Mouse (Mus musculus) midbrain, postnatal 0 days (tissue): Measurements from ENCODE around the gene Mgst3. TPM values are rescaled to one million over a fixed set of nuclear protein-coding genes. Genes with fewer than 3 reads are reported as not detected.

ENCODE experiments used
- ATAC-seq: fragments of 200-750 bp; cut with Nextera tagmentation; 2 replicates; pipeline ENCODE4 v1.8.0; 2017; ENCODE audit warnings: moderate number of reproducible peaks, mild to moderate bottlenecking, moderate TSS enrichment, moderate library complexity; ENCODE audit not compliant: low FRiP score
- DNase-seq: peaks from one replicate; pipeline ENCODE4 v3.0.0-alpha.2; 2015; ENCODE audit warnings: low spot score
- H3K27ac ChIP-seq: fragments of 300-500 bp; sonication (generic); 2 replicates; pipeline ENCODE4 v1.5.1; 2014; ENCODE audit warnings: low read depth, mild to moderate bottlenecking, low read length, mixed read lengths
- H3K27me3 ChIP-seq: fragments of 300-500 bp; sonication (generic); 2 replicates; pipeline ENCODE4 v1.6.1; 2014; ENCODE audit warnings: low read length, control low read depth, mixed read lengths; ENCODE audit not compliant: insufficient read depth
- H3K36me3 ChIP-seq: fragments of 300-500 bp; sonication (generic); 2 replicates; pipeline ENCODE4 v1.6.1; 2014; ENCODE audit warnings: low read length, control low read depth, mixed read lengths; ENCODE audit not compliant: insufficient read depth
- H3K4me1 ChIP-seq: fragments of 300-500 bp; sonication (generic); 2 replicates; pipeline ENCODE4 v1.6.1; 2014; ENCODE audit warnings: mild to moderate bottlenecking, control low read depth, antibody characterized with exemption, low read length, mixed read lengths; ENCODE audit not compliant: insufficient read depth
- H3K4me2 ChIP-seq: fragments of 300-500 bp; sonication (generic); 2 replicates; pipeline ENCODE4 v1.6.1; 2014; ENCODE audit warnings: low read depth, mild to moderate bottlenecking, low read length, mixed read lengths; ENCODE audit not compliant: poor library complexity, severe bottlenecking
- H3K4me3 ChIP-seq: fragments of 300-500 bp; sonication (generic); 2 replicates; pipeline ENCODE4 v1.5.1; 2014; ENCODE audit warnings: low read depth, mild to moderate bottlenecking, low read length, moderate library complexity
- H3K9ac ChIP-seq: fragments of 300-500 bp; sonication (generic); replicated peaks from 2 replicates; pipeline ENCODE4 v1.6.1; 2014; ENCODE audit warnings: mild to moderate bottlenecking, low read length, moderate library complexity, mixed read lengths; ENCODE audit not compliant: poor library complexity, severe bottlenecking
- H3K9me3 ChIP-seq: fragments of 300-500 bp; sonication (generic); 2 replicates; pipeline ENCODE4 v1.6.1; 2016; ENCODE audit warnings: low read length, control low read depth
- CTCF ChIP-seq: IDR thresholded peaks from 2 replicates; pipeline ENCODE4 v1.5.1; 2016; ENCODE audit warnings: antibody characterized with exemption, mild to moderate bottlenecking
- whole genome bisulfite sequencing: fragments of 180-500 bp; shearing (Covaris S2); extraction: QIAGEN DNeasy Blood & Tissue Kit; methylation state at CpG from one replicate; pipeline ENCODE4 v1.1.7; 2014; 5-methylcytosine and 5-hydroxymethylcytosine counted together
- polyA plus RNA-seq: library from polyadenylated mRNA; unstranded; fragments of >200 nt; fragmentation: Nextera tagmentation; extraction: Ambion mirVana; gene quantifications from 2 replicates; pipeline ENCODE4 v1.2.1, GENCODE M21; 2015
- total RNA-seq: library from RNA; depleted of rRNA; stranded (reverse); fragments of >200 nt; gene quantifications from 2 replicates; pipeline ENCODE4 v1.2.3, GENCODE M21; 2014

Mgst3 gene
- total and polyA plus RNA-seq, 2 experiments from 2014 or later, result 240 to 246 TPM

- no peak overlapping the region for H3K4me2 ChIP-seq
- no peak for TF ChIP-seq CTCF
- no peak overlapping the region for H3K9ac ChIP-seq
- no peaks in the 10 kb centered on the region for H3K9me3 ChIP-seq
- no peak for ATAC-seq
- no peaks in the 10 kb centered on the region for H3K36me3 ChIP-seq
- no peak for DNase-seq
- H3K27me3 ChIP-seq, result no peaks in the 10 kb centered on the region
- WGBS, result 71% methylated on average over 6 of the region's 6 CpGs
- H3K4me3 ChIP-seq, result no peak overlapping the region
- no peaks in the 10 kb centered on the region for H3K4me1 ChIP-seq
- no peak overlapping the region for H3K27ac ChIP-seq
Observed at GRCm38 (mm10) chr1:167391241-167391640, 2.4 kb downstream of the Mgst3 start.

GRCm38 (mm10) chr1:167390381-167390780 is 3.3 kb downstream of the Mgst3 start:
- no peak for ATAC-seq
- DNase-seq, result no peak
- H3K27me3 ChIP-seq, result no peaks in the 10 kb centered on the region
- no peaks in the 10 kb centered on the region for H3K4me1 ChIP-seq
- WGBS, result 73% methylated on average over 4 of the region's 4 CpGs
- H3K4me3 ChIP-seq, result no peak overlapping the region
- no peak overlapping the region for H3K27ac ChIP-seq
- no peak for TF ChIP-seq CTCF
- no peaks in the 10 kb centered on the region for H3K9me3 ChIP-seq
- no peak overlapping the region for H3K4me2 ChIP-seq
- H3K36me3 ChIP-seq, result no peaks in the 10 kb centered on the region
- H3K9ac ChIP-seq, result no peak overlapping the region

- Histone ChIP-seq H3K36me3 (no peaks in the 10 kb centered on the region), H3K4me3 (no peak overlapping the region), H3K27me3 (no peaks in the 10 kb centered on the region), H3K9ac (no peak overlapping the region), H3K9me3 (no peaks in the 10 kb centered on the region), H3K27ac (no peak overlapping the region), H3K4me1 (no peaks in the 10 kb centered on the region), H3K4me2 (no peak overlapping the region)
- DNase-seq, result no peak
- no peak for TF ChIP-seq CTCF
- 90% methylated on average over 7 of the region's 7 CpGs for WGBS
- ATAC-seq, result no peak
Observed at GRCm38 (mm10) chr1:167389584-167389983, 4.1 kb downstream of the Mgst3 start.

GRCm38 (mm10) chr1:167388571-167388970 is 5.1 kb downstream of the Mgst3 start:
- WGBS, result 80% methylated on average over 6 of the region's 6 CpGs
- no peaks in the 10 kb centered on the region for H3K9me3 ChIP-seq
- H3K27ac ChIP-seq, result no peak overlapping the region
- no peak overlapping the region for H3K4me3 ChIP-seq
- H3K27me3 ChIP-seq, result no peaks in the 10 kb centered on the region
- no peak for DNase-seq
- no peak overlapping the region for H3K9ac ChIP-seq
- no peak for TF ChIP-seq CTCF
- no peak overlapping the region for H3K4me2 ChIP-seq
- H3K36me3 ChIP-seq, result no peaks in the 10 kb centered on the region
- no peaks in the 10 kb centered on the region for H3K4me1 ChIP-seq
- ATAC-seq, result no peak

GRCm38 (mm10) chr1:167387796-167388195 is 5.8 kb downstream of the Mgst3 start:
- DNase-seq, result no peak
- H3K27ac ChIP-seq, result no peak overlapping the region
- ATAC-seq, result no peak
- no peak for TF ChIP-seq CTCF
- H3K36me3 ChIP-seq, result no peaks in the 10 kb centered on the region
- no peaks in the 10 kb centered on the region for H3K27me3 ChIP-seq
- no peaks in the 10 kb centered on the region for H3K4me1 ChIP-seq
- no peak overlapping the region for H3K9ac ChIP-seq
- WGBS, result 86% methylated on average over 3 of the region's 3 CpGs
- no peak overlapping the region for H3K4me3 ChIP-seq
- no peaks in the 10 kb centered on the region for H3K9me3 ChIP-seq
- no peak overlapping the region for H3K4me2 ChIP-seq

GRCm38 (mm10) chr1:167387310-167387709 is 6.3 kb downstream of the Mgst3 start:
- H3K4me2 ChIP-seq, result no peak overlapping the region
- no peaks in the 10 kb centered on the region for H3K9me3 ChIP-seq
- no peak overlapping the region for H3K4me3 ChIP-seq
- no peaks in the 10 kb centered on the region for H3K36me3 ChIP-seq
- no peak for ATAC-seq
- no peaks in the 10 kb centered on the region for H3K4me1 ChIP-seq
- no peak for DNase-seq
- no peak for TF ChIP-seq CTCF
- no peak overlapping the region for H3K9ac ChIP-seq
- H3K27ac ChIP-seq, result no peak overlapping the region
- 81% methylated on average over 2 of the region's 2 CpGs for WGBS
- H3K27me3 ChIP-seq, result no peaks in the 10 kb centered on the region

GRCm38 (mm10) chr1:167386466-167386865 is 7.2 kb downstream of the Mgst3 start:
- no peaks in the 10 kb centered on the region for H3K4me1 ChIP-seq
- TF ChIP-seq CTCF, result no peak
- H3K4me2 ChIP-seq, result no peak overlapping the region
- H3K9me3 ChIP-seq, result no peaks in the 10 kb centered on the region
- H3K4me3 ChIP-seq, result no peak overlapping the region
- WGBS, result 41% methylated on average over 2 of the region's 2 CpGs
- no peak overlapping the region for H3K9ac ChIP-seq
- H3K27ac ChIP-seq, result no peak overlapping the region
- ATAC-seq (no peak), DNase-seq (no peak)
- no peaks in the 10 kb centered on the region for H3K27me3 ChIP-seq
- H3K36me3 ChIP-seq, result no peaks in the 10 kb centered on the region
